Mouse (Mus musculus) kidney, postnatal 4 days (tissue): ENCODE measurements at regions not wholly inside any gene's neighbourhood (a gene's known extent, or its start where the extent isn't known, plus 50 kb on each side); places are given as distances from the start of the nearest gene placed in this dataset.

Source experiments
- DNase-seq, 2 experiments: peaks; one replicate each; pipeline ENCODE4 v3.0.0; 2021; ENCODE audit warnings: mixed read lengths in 2 of 2

- DNase-seq, result no peak
Observed at GRCm38 (mm10) chr11:17743821-17744220, 209.9 kb downstream of the Etaa1 start.

GRCm38 (mm10) chr11:17750345-17750744 lies 203.3 kb downstream of the Etaa1 start:
- DNase-seq, result peak in 1 of 2 experiments; percentile 5

GRCm38 (mm10) chr11:17759224-17759623 lies 194.5 kb downstream of the Etaa1 start:
- DNase-seq, result no peak

GRCm38 (mm10) chr11:17763411-17763810 lies 190.3 kb downstream of the Etaa1 start:
- DNase-seq, result no peak

- DNase-seq, result no peak
Observed at GRCm38 (mm10) chr11:17764146-17764545, 189.5 kb downstream of the Etaa1 start.

GRCm38 (mm10) chr11:17768345-17768759 lies 185.3 kb downstream of the Etaa1 start:
- DNase-seq, result peak; percentile 69 to 75

- no peak for DNase-seq
Observed at GRCm38 (mm10) chr11:17768837-17769466, 184.7 kb downstream of the Etaa1 start.

GRCm38 (mm10) chr11:17797632-17798031 lies 156.0 kb downstream of the Etaa1 start:
- no peak for DNase-seq

GRCm38 (mm10) chr11:17807851-17808250 lies 145.8 kb downstream of the Etaa1 start:
- no peak for DNase-seq

GRCm38 (mm10) chr11:17811829-17812559 lies 141.7 kb downstream of the Etaa1 start:
- DNase-seq, result peak in 1 of 2 experiments; percentile 6

GRCm38 (mm10) chr11:17842642-17843041 lies 111.0 kb downstream of the Etaa1 start:
- no peak for DNase-seq

GRCm38 (mm10) chr11:17852405-17852804 lies 101.3 kb downstream of the Etaa1 start:
- peak; percentile 16 to 32 for DNase-seq

- DNase-seq, result no peak
Observed at GRCm38 (mm10) chr11:17853246-17853804, 100.3 kb downstream of the Etaa1 start.

GRCm38 (mm10) chr11:17853832-17854231 lies 99.8 kb downstream of the Etaa1 start:
- DNase-seq, result no peak

GRCm38 (mm10) chr11:17859364-17860131 lies 94.1 kb downstream of the Etaa1 start:
- DNase-seq, result peak; percentile 32 to 50

GRCm38 (mm10) chr11:17864833-17865397 lies 88.8 kb downstream of the Etaa1 start:
- DNase-seq, result no peak

GRCm38 (mm10) chr11:17870690-17871089 lies 83.0 kb downstream of the Etaa1 start:
- DNase-seq, result no peak

GRCm38 (mm10) chr11:17871920-17872319 lies 81.8 kb downstream of the Etaa1 start:
- DNase-seq, result no peak

- no peak for DNase-seq
Observed at GRCm38 (mm10) chr11:17883276-17883675, 70.4 kb downstream of the Etaa1 start.
